Mouse (Mus musculus): ENCODE measurements at regions not wholly inside any gene's neighbourhood (a gene's known extent, or its start where the extent isn't known, plus 50 kb on each side); places are given as distances from the start of the nearest gene placed in this dataset.

DNA sequence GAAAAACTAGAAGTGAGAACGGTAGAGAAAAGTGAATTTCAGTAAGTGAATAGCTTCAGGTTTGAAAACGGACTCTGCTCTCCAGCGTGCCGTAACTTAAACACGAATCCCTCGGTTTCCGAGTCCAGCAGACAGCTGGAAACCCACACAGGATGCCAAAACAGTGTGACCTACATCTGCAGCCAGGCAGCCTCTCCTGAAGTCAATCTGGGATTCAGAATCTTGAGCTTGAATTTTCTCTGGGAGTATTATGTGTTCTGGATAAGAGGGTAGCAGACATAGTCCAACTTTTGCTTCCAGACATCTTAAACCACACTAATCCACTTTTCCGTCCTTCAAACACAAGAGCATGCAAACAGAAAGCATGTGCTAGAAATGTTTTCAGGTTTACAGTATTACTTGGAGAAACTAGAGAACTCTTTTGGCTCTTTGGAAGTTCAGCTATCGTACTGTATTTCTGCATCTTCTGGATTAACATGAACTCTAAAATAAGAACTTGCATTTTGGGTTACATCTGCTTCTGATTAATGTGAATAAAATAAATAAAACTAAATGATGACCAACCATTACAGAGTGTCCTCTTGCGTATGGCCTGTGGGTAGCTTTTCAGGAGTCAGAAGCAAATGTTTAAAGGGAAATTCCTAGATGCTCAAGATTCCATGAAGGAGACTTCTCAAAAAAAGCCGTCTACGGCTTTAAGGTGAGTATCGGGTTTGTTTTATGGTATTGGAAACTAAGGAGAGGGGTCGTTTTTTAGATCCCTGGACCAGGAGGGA, 89.4 kb upstream of the Spats2l start:
- no peak overlapping the region for H3K27ac ChIP-seq (ENCODE audit: insufficient read depth, low read length)
- WGBS = 86% methylated on average over 14 of the region's 14 CpGs
- TF ChIP-seq CTCF (IDR thresholded peaks at IDR 0.05; ENCODE audit: extremely low read depth, insufficient read depth, insufficient read length, insufficient replicate concordance) = no peak
- TF ChIP-seq POLR2A (IDR thresholded peaks at IDR 0.05; ENCODE audit: low read depth, low read length) = no peak

DNA sequence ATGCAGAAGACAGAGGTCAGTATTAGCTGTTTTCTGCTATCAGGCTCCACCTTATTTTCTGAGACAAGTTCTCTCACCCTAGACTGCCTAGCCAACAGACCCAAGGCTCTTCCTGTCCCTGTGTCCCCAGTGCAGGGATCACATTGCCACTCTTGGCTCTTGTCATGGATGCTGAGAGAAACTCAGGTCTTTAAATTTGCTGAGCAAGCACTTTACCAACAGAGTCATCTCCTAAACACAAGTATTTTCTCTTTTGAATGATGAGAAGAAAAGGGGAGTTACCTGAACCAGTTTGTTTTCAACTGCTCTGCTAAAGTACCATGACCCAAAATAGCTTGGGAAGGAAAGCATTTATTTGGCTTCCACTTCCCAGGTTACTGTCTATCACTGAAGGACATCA, 84.7 kb upstream of the Spats2l start:
- no peak for TF ChIP-seq POLR2A (IDR thresholded peaks at IDR 0.05; ENCODE audit: low read depth, low read length)
- no peak for TF ChIP-seq CTCF (IDR thresholded peaks at IDR 0.05; ENCODE audit: extremely low read depth, insufficient read depth, insufficient read length, insufficient replicate concordance)
- Histone ChIP-seq H3K4me1 (ENCODE audit: control insufficient read depth, insufficient read depth, insufficient read length) (no peaks in the 10 kb centered on the region), H3K4me3 (ENCODE audit: extremely low read depth, insufficient read depth, insufficient read length) (no peak overlapping the region), H3K36me3 (ENCODE audit: control insufficient read depth, insufficient read depth, low read length) (no peaks in the 10 kb centered on the region), H3K27me3 (ENCODE audit: control insufficient read depth, insufficient read depth, low read length) (no peaks in the 10 kb centered on the region), H3K27ac (ENCODE audit: insufficient read depth, low read length) (no peak overlapping the region)
- DNase-seq (ENCODE audit: low read depth in 1 of 2, low spot score in 2 of 2) = no peak

More for the DNA sequence above, 89.4 kb upstream of the Spats2l start:
- Histone ChIP-seq H3K4me1 (ENCODE audit: control insufficient read depth, insufficient read depth, insufficient read length) (no peaks in the 10 kb centered on the region), H3K4me3 (ENCODE audit: extremely low read depth, insufficient read depth, insufficient read length) (no peak overlapping the region), H3K36me3 (ENCODE audit: control insufficient read depth, insufficient read depth, low read length) (no peaks in the 10 kb centered on the region), H3K27me3 (ENCODE audit: control insufficient read depth, insufficient read depth, low read length) (no peaks in the 10 kb centered on the region)
- DNase-seq (ENCODE audit: low read depth in 1 of 2, low spot score in 2 of 2) = no peak

DNA sequence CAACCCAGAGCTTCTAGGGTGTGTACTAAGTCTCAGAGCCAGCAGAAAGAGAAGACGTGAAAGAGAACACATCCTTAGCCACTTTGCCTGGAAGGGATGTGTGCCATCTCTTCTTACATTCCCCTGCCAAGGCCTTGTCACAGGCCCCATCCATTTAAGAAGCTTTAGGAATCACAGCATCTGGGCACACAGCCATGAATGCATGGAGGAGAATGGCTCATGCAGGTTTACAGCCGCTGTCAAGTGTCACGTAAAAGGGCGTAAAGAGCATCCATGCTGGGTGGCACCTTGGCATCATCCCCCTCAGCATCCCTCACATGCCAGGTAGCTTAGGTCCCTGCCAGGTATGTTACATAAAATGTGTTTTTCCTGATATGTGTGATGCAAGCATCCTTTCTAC, 66.1 kb upstream of the Spats2l start:
- WGBS = 92% methylated on average over 4 of the region's 4 CpGs
- Histone ChIP-seq H3K4me1 (ENCODE audit: control insufficient read depth, insufficient read depth, insufficient read length) (no peaks in the 10 kb centered on the region), H3K36me3 (ENCODE audit: control insufficient read depth, insufficient read depth, low read length) (no peaks in the 10 kb centered on the region), H3K4me3 (ENCODE audit: extremely low read depth, insufficient read depth, insufficient read length) (no peak overlapping the region), H3K27me3 (ENCODE audit: control insufficient read depth, insufficient read depth, low read length) (no peaks in the 10 kb centered on the region), H3K27ac (ENCODE audit: insufficient read depth, low read length) (no peak overlapping the region)
- DNase-seq (ENCODE audit: low read depth in 1 of 2, low spot score in 2 of 2) = no peak
- TF ChIP-seq CTCF (IDR thresholded peaks at IDR 0.05; ENCODE audit: extremely low read depth, insufficient read depth, insufficient read length, insufficient replicate concordance) (no peak), POLR2A (IDR thresholded peaks at IDR 0.05; ENCODE audit: low read depth, low read length) (no peak)

DNA sequence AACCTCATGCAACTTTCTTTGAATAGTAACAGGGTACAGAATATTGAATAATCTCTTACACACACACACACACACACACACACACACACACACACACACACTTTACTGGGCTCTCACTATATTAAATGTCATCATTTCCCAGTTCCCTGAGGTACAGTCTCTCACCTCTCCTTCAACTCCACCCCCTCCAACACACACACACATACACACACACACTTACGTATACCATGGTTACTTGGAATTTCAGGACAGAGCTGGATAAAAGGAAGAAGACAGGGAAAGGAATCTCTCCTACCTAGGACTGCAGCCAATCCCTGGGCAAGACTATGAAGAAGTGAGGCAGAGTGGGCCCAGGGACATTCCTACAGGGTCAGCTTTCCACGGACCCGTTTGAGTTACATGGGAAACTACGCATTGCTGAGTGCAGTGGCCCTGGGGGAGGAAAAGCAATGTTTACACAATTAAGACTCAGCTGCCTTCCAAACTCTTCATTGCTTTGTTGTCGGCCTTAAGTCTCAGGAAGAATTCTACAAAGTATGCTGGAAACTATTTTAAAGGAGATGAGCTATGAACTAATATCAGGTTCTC, 61.0 kb upstream of the Spats2l start:
- DNase-seq (ENCODE audit: low read depth in 1 of 2, low spot score in 2 of 2) = no peak
- Histone ChIP-seq H3K4me3 (ENCODE audit: extremely low read depth, insufficient read depth, insufficient read length) (no peak overlapping the region), H3K36me3 (ENCODE audit: control insufficient read depth, insufficient read depth, low read length) (no peaks in the 10 kb centered on the region), H3K27me3 (ENCODE audit: control insufficient read depth, insufficient read depth, low read length) (no peaks in the 10 kb centered on the region), H3K27ac (ENCODE audit: insufficient read depth, low read length) (no peak overlapping the region), H3K4me1 (ENCODE audit: control insufficient read depth, insufficient read depth, insufficient read length) (no peaks in the 10 kb centered on the region)
- 76% methylated on average over 5 of the region's 5 CpGs for WGBS
- TF ChIP-seq CTCF (IDR thresholded peaks at IDR 0.05; ENCODE audit: extremely low read depth, insufficient read depth, insufficient read length, insufficient replicate concordance) (no peak), POLR2A (IDR thresholded peaks at IDR 0.05; ENCODE audit: low read depth, low read length) (no peak)

DNA sequence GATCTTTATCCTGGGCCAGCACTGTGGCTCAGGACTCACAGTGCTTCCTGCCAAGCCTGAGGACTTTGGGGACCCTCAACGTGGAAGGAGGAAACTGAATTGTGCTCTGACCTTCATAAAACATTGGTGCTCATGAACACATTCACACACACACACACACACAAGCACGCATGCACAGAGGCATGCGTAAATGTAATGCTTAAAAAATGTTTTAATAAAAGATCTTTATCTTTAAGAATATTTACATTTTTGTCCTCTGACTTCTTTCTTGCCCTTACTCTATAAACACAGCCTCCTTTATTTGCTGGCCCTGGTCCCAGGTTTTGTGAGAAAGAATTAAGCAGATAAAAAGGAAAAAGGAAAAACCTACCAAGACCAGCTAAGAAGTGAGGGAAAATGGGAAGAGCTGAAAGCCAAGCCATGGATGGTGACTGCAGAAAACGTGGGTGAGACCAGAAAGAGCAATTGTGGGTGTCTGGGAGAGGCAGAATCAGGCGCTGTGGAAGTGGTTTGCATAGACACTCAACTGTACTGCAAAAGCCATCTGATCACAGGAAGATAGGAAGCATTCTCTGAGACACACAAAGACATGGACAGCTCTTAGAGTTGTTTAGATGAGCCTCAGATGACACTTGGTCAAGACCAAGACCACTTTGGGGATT, 56.7 kb upstream of the Spats2l start:
- H3K36me3 ChIP-seq (ENCODE audit: control insufficient read depth, insufficient read depth, low read length) = no peaks in the 10 kb centered on the region
- H3K27me3 ChIP-seq (ENCODE audit: control insufficient read depth, insufficient read depth, low read length) = no peaks in the 10 kb centered on the region
- H3K4me1 ChIP-seq (ENCODE audit: control insufficient read depth, insufficient read depth, insufficient read length) = no peaks in the 10 kb centered on the region
- H3K4me3 ChIP-seq (ENCODE audit: extremely low read depth, insufficient read depth, insufficient read length) = no peak overlapping the region
- DNase-seq (ENCODE audit: low read depth in 1 of 2, low spot score in 2 of 2) = no peak
- H3K27ac ChIP-seq (ENCODE audit: insufficient read depth, low read length) = no peak overlapping the region
- no peak for TF ChIP-seq POLR2A (IDR thresholded peaks at IDR 0.05; ENCODE audit: low read depth, low read length)
- TF ChIP-seq CTCF (IDR thresholded peaks at IDR 0.05; ENCODE audit: extremely low read depth, insufficient read depth, insufficient read length, insufficient replicate concordance) = no peak
- WGBS = 67% methylated on average over 5 of the region's 5 CpGs

DNA sequence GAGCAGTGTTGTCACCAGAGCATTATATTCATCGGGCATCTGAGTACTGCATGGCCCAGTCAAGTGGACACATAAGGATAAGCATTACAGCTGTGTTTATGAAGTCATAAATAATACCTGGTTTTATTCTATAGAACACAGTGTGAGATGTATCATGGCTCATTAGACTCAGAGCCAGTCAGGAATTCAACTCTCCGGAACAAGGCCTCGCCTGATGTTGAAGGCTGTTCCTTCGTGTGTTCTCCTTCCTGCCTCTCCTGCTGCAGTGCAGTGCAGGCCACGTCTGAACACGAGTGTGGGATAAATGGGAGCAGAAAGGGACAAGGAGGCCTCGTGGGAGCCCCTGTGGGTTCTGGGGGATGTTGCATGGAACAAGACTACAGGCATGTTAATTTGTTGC, 55.6 kb upstream of the Spats2l start:
- Histone ChIP-seq H3K27ac (ENCODE audit: insufficient read depth, low read length) (no peak overlapping the region), H3K4me3 (ENCODE audit: extremely low read depth, insufficient read depth, insufficient read length) (no peak overlapping the region), H3K4me1 (ENCODE audit: control insufficient read depth, insufficient read depth, insufficient read length) (no peaks in the 10 kb centered on the region), H3K27me3 (ENCODE audit: control insufficient read depth, insufficient read depth, low read length) (no peaks in the 10 kb centered on the region), H3K36me3 (ENCODE audit: control insufficient read depth, insufficient read depth, low read length) (no peaks in the 10 kb centered on the region)
- WGBS = 81% methylated on average over 7 of the region's 7 CpGs
- TF ChIP-seq POLR2A (IDR thresholded peaks at IDR 0.05; ENCODE audit: low read depth, low read length) = no peak
- TF ChIP-seq CTCF (IDR thresholded peaks at IDR 0.05; ENCODE audit: extremely low read depth, insufficient read depth, insufficient read length, insufficient replicate concordance) = no peak
- DNase-seq (ENCODE audit: low read depth in 1 of 2, low spot score in 2 of 2) = no peak

All from spleen, adult 2 months (tissue).